Mouse (Mus musculus): Measurements from ENCODE around the gene Ufl1.

- TF ChIP-seq CTCF (IDR thresholded peaks at IDR 0.05; ENCODE audit: extremely low read depth, insufficient read depth, low read length) (no peak), POLR2A (IDR thresholded peaks at IDR 0.05; ENCODE audit: extremely low read depth, insufficient read depth, low read length) (no peak)
These were observed 75.5 kb downstream of the Ufl1 start for GRCm38 (mm10) chr4:25206166-25206565.
